Mouse (Mus musculus): ENCODE results near the gene Setdb2.

Setdb2 gene

GRCm38 (mm10) chr14:59389532-59389931 lies 51.2 kb downstream of the Setdb2 start:
- no peak for DNase-seq (ENCODE audit: extremely low spot score, low read depth, low spot score)

GRCm38 (mm10) chr14:59370348-59371068 lies 70.2 kb downstream of the Setdb2 start:
- no peak for DNase-seq (ENCODE audit: extremely low spot score, low read depth, low spot score)

- DNase-seq (ENCODE audit: extremely low spot score, low read depth, low spot score), result no peak
These were observed 74.1 kb downstream of the Setdb2 start for GRCm38 (mm10) chr14:59366386-59367105.

- DNase-seq (ENCODE audit: extremely low spot score, low read depth, low spot score), result no peak
These were observed 75.4 kb downstream of the Setdb2 start, which contains the start of gene Phf11d for GRCm38 (mm10) chr14:59365244-59365644. TSS of gene Phf11d (minus strand) at chr14:59365470.
